Mouse (Mus musculus): Measurements from ENCODE around the gene Bhlha9. TPM values are rescaled to one million over a fixed set of nuclear protein-coding genes. Genes with fewer than 3 reads are reported as not detected.

The Bhlha9 gene
- not detected in 2 replicates for polyA plus RNA-seq (2014; fragmentation: Nextera tagmentation; extraction: Ambion mirVana)

DNA sequence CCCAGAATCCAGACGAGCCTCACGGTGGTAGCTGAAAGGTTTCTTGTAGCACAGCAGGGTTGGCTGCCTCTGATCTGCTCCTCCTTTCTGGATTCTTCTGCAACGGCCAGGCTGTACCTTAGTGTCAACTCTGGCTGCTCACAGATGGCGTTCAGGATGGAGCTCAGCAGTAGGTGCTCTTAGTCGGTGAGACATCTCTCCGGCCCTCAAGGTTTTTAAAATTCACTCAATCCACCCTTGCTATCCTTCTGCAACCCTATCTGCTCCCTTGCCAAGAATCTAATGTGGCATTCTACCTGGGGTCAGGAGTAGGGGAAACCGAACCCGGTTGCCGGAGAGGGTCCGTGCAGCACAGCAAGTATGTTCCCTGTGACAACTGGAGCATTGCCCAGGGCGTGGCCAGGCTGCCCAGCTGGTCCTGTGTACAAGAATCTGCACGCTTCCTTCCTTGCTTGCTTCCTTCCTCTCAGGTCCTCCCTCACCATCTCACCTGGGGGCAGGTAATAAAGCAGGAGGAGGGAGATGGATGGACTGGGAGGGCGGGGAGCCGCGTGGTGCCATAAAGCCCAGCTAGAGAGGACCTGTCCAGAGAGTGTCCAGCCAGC is at the start of gene Bhlha9:
TSS of gene Bhlha9 (plus strand) at position 600 of the 605 bp plus-strand sequence.
- H3K9ac ChIP-seq (ENCODE audit: low read length): peak within 1 kb of the TSS; percentile 27; the same call in 1 of the 2 replicates

DNA sequence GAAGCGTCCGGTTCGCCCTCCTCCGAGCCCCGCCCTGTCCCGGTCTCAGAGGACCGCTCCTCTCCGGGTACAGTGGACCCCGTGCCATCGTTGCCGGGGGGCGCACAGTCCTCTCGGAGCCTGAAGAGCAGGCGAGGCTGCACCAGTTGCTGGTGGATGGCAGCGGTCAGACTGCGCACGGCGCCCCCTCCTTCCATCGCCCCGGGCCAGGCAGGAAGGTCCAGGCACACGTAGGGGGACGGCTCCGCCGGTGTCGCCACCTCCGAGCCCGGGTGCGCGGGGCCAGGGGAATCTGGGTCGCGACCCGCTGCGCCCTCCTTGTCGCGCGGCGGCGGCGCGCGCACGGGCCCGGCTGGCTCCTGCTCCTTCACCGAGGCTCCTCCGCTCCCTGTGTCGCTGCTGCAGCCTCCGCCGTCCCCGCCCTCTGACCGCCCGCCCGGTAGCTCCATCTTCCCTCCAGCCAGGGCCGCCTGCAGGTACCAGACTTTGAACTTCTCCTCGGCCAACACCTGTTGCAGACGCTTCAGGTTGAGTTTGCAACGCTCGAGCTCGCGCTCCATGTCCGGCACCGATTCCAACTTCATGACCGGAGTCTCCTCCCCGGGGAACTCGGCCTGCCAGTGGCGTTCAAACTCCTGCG is 49.6 kb upstream of the Bhlha9 start:
- no peak; the same call in 1 of the 2 replicates for ATAC-seq (ENCODE audit: insufficient number of reproducible peaks, insufficient read depth, low FRiP score, low read depth)
- Histone ChIP-seq H3K36me3 (ENCODE audit: control insufficient read depth, insufficient read depth, low read length) (no peaks in the 10 kb centered on the region), H3K4me2 (ENCODE audit: low read length) (peak overlapping the region; percentile 95), H3K27ac (replicated peaks in 1 of 2; ENCODE audit: control insufficient read depth in 1 of 2, insufficient read depth in 1 of 2, low read depth in 2 of 2, low read length in 2 of 2) (peak overlapping the region in 1 of 2 experiments; percentile 30; a peak in 1 of 4 replicates), H3K9ac (ENCODE audit: low read length) (peak overlapping the region; percentile 73), H3K27me3 (ENCODE audit: control insufficient read depth, insufficient read depth, low read length) (peaks cover 21% of the 10 kb centered on the region), H3K4me1 (ENCODE audit: control insufficient read depth in 2 of 2, insufficient read depth in 2 of 2, low read length in 2 of 2) (peaks cover 5 to 9% of the 10 kb centered on the region in 2 experiments; a peak in 2 of 4 replicates), H3K9me3 (ENCODE audit: control insufficient read depth, low read length) (no peaks in the 10 kb centered on the region), H3K4me3 (ENCODE audit: control insufficient read depth in 1 of 2, insufficient read depth in 1 of 2, low read depth in 1 of 2, low read length in 2 of 2) (peak overlapping the region; percentile 75 to 78)
- WGBS: under 1% methylated on average over 65 of the region's 66 CpGs

More for the DNA sequence above, at the start of gene Bhlha9:
- WGBS: 51% methylated on average over 15 of the region's 15 CpGs
- Histone ChIP-seq H3K4me1 (ENCODE audit: control insufficient read depth in 2 of 2, insufficient read depth in 2 of 2, low read length in 2 of 2) (peaks cover 0 to 8% of the 10 kb centered on the region in 2 experiments; a peak in 1 of 4 replicates), H3K36me3 (ENCODE audit: control insufficient read depth, insufficient read depth, low read length) (no peaks in the 10 kb centered on the region), H3K4me2 (ENCODE audit: low read length) (peak within 1 kb of the TSS; percentile 61), H3K27me3 (ENCODE audit: control insufficient read depth, insufficient read depth, low read length) (peaks cover 88% of the 10 kb centered on the region), H3K4me3 (ENCODE audit: control insufficient read depth in 1 of 2, insufficient read depth in 1 of 2, low read depth in 1 of 2, low read length in 2 of 2) (peak within 1 kb of the TSS; percentile 26 to 33), H3K9me3 (ENCODE audit: control insufficient read depth, low read length) (no peaks in the 10 kb centered on the region), H3K27ac (replicated peaks in 1 of 2; ENCODE audit: control insufficient read depth in 1 of 2, insufficient read depth in 1 of 2, low read depth in 2 of 2, low read length in 2 of 2) (no peak within 1 kb of the TSS)
- no peak for ATAC-seq (ENCODE audit: insufficient number of reproducible peaks, insufficient read depth, low FRiP score, low read depth)

DNA sequence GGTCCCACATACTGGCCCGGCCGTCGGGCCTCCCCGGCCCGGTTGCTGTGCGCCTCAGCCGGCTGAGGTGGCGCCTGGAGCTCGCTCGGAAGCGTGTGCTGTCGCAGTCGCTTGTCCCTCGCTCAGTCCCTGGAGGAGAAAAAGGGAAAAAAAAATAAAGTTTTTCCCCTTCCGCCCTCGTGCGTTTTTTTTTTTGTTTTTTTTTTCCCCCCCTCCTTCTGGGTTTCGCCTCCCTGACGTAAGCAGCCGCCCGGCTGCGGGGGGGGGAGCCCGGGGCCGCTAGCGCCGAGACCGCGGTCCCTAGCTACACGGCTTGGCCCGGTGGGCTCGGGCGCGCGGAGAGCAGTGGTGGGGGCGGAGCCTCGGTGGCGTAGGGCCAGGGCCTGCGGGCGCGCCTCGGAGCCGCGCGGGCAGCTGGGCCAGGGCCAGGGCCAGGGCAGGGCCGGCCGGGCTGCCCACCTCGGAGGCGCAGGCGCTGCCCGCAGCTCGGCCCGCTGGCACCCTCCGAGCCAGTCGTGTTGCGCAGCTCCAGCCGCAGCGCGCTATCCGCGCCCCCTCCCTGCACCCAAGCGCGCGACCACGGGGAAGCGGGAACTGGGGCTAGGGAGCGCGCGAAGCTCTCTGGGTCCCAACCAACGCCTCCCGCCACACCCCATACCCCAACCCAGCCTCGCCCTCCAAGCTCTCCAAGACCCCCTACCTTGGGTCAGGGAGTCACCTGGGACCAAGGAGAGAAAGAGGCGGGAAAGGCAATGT is 48.9 kb upstream of the Bhlha9 start:
- Histone ChIP-seq H3K27me3 (ENCODE audit: control insufficient read depth, insufficient read depth, low read length) (peaks cover 21% of the 10 kb centered on the region), H3K9ac (ENCODE audit: low read length) (peak overlapping the region; percentile 73), H3K9me3 (ENCODE audit: control insufficient read depth, low read length) (no peaks in the 10 kb centered on the region), H3K4me2 (ENCODE audit: low read length) (peak overlapping the region; percentile 95), H3K4me3 (ENCODE audit: control insufficient read depth in 1 of 2, insufficient read depth in 1 of 2, low read depth in 1 of 2, low read length in 2 of 2) (peak overlapping the region; percentile 75 to 78), H3K4me1 (ENCODE audit: control insufficient read depth in 2 of 2, insufficient read depth in 2 of 2, low read length in 2 of 2) (peaks cover 5 to 12% of the 10 kb centered on the region in 2 experiments), H3K36me3 (ENCODE audit: control insufficient read depth, insufficient read depth, low read length) (no peaks in the 10 kb centered on the region), H3K27ac (replicated peaks in 1 of 2; ENCODE audit: control insufficient read depth in 1 of 2, insufficient read depth in 1 of 2, low read depth in 2 of 2, low read length in 2 of 2) (peak overlapping the region in 1 of 2 experiments; percentile 30; a peak in 1 of 4 replicates)
- WGBS: under 1% methylated on average over 68 of the region's 72 CpGs
- peak; percentile 72 for ATAC-seq (ENCODE audit: insufficient number of reproducible peaks, insufficient read depth, low FRiP score, low read depth)

DNA sequence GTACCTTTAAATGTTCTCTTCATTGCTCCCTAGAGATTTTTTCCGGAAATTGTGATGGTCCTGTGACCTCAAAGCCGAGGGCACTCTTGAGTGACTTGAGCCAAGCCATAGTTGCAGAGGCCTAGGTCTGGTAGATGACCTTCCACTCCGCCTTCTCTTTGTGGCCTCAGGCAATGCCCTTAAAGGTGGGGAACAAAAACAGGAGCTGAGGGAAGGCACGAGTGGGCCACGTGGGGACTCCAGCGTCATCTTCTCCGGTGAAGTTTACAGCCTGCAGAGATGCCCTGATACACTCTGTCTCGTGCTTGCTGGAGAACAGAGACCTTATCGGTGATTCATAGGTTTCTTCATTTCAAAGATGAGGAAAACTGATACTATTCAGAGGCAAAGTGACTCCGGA is 48.2 kb upstream of the Bhlha9 start:
- Histone ChIP-seq H3K9ac (ENCODE audit: low read length) (no peak overlapping the region; the same call in 1 of the 2 replicates), H3K4me2 (ENCODE audit: low read length) (peak overlapping the region; percentile 95; the same call in 1 of the 2 replicates), H3K27me3 (ENCODE audit: control insufficient read depth, insufficient read depth, low read length) (peaks cover 21% of the 10 kb centered on the region), H3K4me3 (ENCODE audit: control insufficient read depth in 1 of 2, insufficient read depth in 1 of 2, low read depth in 1 of 2, low read length in 2 of 2) (no peak overlapping the region), H3K36me3 (ENCODE audit: control insufficient read depth, insufficient read depth, low read length) (no peaks in the 10 kb centered on the region), H3K9me3 (ENCODE audit: control insufficient read depth, low read length) (no peaks in the 10 kb centered on the region), H3K4me1 (ENCODE audit: control insufficient read depth in 2 of 2, insufficient read depth in 2 of 2, low read length in 2 of 2) (peaks cover 11 to 19% of the 10 kb centered on the region in 2 experiments), H3K27ac (replicated peaks in 1 of 2; ENCODE audit: control insufficient read depth in 1 of 2, insufficient read depth in 1 of 2, low read depth in 2 of 2, low read length in 2 of 2) (no peak overlapping the region)
- 60% methylated on average over 10 of the region's 10 CpGs for WGBS
- ATAC-seq (ENCODE audit: insufficient number of reproducible peaks, insufficient read depth, low FRiP score, low read depth): no peak

DNA sequence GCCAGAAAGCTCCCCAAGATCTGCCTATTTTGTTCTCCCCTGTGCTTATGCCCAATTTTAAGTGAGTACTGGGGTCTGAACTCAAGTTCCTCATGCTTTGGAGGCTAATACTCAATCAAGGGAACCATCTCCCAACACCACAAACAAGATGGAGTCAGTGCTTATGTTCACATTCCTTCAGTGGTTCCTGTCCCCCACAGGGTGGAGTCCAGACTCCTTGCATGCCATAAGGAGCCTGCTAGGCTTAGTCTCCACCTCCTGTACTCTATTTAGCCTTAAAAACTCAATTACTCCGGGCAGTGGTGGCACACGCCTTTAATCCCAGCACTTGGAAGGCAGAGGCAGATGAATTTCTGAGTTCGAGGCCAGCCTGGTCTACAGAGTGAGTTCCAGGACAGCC is 47.4 kb upstream of the Bhlha9 start:
- peaks cover 11 to 19% of the 10 kb centered on the region in 2 experiments for H3K4me1 ChIP-seq (ENCODE audit: control insufficient read depth in 2 of 2, insufficient read depth in 2 of 2, low read length in 2 of 2)
- ATAC-seq (ENCODE audit: insufficient number of reproducible peaks, insufficient read depth, low FRiP score, low read depth): no peak
- no peaks in the 10 kb centered on the region for H3K36me3 ChIP-seq (ENCODE audit: control insufficient read depth, insufficient read depth, low read length)
- WGBS: 76% methylated on average over 3 of the region's 3 CpGs
- H3K4me3 ChIP-seq (ENCODE audit: control insufficient read depth in 1 of 2, insufficient read depth in 1 of 2, low read depth in 1 of 2, low read length in 2 of 2): no peak overlapping the region
- H3K27me3 ChIP-seq (ENCODE audit: control insufficient read depth, insufficient read depth, low read length): peaks cover 21% of the 10 kb centered on the region
- no peak overlapping the region for H3K27ac ChIP-seq (replicated peaks in 1 of 2; ENCODE audit: control insufficient read depth in 1 of 2, insufficient read depth in 1 of 2, low read depth in 2 of 2, low read length in 2 of 2)
- H3K9me3 ChIP-seq (ENCODE audit: control insufficient read depth, low read length): no peaks in the 10 kb centered on the region
- H3K4me2 ChIP-seq (ENCODE audit: low read length): no peak overlapping the region
- no peak overlapping the region for H3K9ac ChIP-seq (ENCODE audit: low read length)

DNA sequence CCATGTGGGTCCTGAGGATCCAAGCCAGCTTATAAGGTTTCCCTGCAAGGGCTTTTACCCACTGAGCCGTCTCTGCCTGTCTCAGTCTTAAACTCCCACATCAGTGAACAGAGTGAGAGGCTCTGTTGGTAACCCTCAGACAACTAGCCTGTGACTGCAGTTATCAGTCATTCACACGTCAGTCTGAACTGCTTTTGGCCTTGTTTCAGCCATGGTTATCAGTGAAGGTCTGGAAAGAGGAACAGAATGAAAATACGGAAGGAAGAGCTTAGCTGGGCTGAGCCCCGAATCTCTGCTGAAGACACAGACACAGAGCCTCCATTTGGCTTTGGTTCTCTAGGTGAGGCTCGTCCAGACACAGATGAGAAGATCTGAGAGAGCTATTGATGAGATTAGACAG is 43.7 kb upstream of the Bhlha9 start:
- Histone ChIP-seq H3K4me3 (ENCODE audit: control insufficient read depth in 1 of 2, insufficient read depth in 1 of 2, low read depth in 1 of 2, low read length in 2 of 2) (no peak overlapping the region), H3K27ac (replicated peaks in 1 of 2; ENCODE audit: control insufficient read depth in 1 of 2, insufficient read depth in 1 of 2, low read depth in 2 of 2, low read length in 2 of 2) (peak overlapping the region; percentile 29 to 42; a peak in 3 of 4 replicates), H3K4me2 (ENCODE audit: low read length) (0 out of 2 replicates have a peak overlapping the region, but pooled peaks have one; percentile 3), H3K9me3 (ENCODE audit: control insufficient read depth, low read length) (no peaks in the 10 kb centered on the region), H3K36me3 (ENCODE audit: control insufficient read depth, insufficient read depth, low read length) (no peaks in the 10 kb centered on the region), H3K9ac (ENCODE audit: low read length) (no peak overlapping the region), H3K27me3 (ENCODE audit: control insufficient read depth, insufficient read depth, low read length) (no peaks in the 10 kb centered on the region), H3K4me1 (ENCODE audit: control insufficient read depth in 2 of 2, insufficient read depth in 2 of 2, low read length in 2 of 2) (peaks cover 8 to 10% of the 10 kb centered on the region in 2 experiments)
- WGBS: 12% methylated on average over 5 of the region's 5 CpGs
- ATAC-seq (ENCODE audit: insufficient number of reproducible peaks, insufficient read depth, low FRiP score, low read depth): no peak

DNA sequence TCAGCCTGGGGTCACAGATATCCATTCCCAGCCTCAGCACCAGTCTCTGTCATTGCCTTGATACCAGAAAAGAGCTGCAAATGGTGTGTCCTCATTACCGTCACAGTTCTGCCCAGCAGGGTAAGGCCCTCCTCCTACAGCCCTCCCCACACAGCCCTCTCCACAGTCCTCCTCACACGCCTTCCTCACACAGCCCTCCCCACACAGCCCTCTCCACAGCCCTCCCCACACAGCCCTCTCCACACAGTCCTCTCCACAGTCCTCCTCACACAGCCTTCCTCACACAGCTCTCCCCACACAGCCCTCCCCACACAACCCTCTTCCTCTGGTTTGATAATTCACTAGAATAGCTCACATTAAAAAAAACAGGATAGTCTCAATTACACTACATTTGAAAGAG is 42.2 kb upstream of the Bhlha9 start:
- H3K4me2 ChIP-seq (ENCODE audit: low read length): no peak overlapping the region
- no peaks in the 10 kb centered on the region for H3K27me3 ChIP-seq (ENCODE audit: control insufficient read depth, insufficient read depth, low read length)
- no peaks in the 10 kb centered on the region for H3K36me3 ChIP-seq (ENCODE audit: control insufficient read depth, insufficient read depth, low read length)
- H3K27ac ChIP-seq (replicated peaks in 1 of 2; ENCODE audit: control insufficient read depth in 1 of 2, insufficient read depth in 1 of 2, low read depth in 2 of 2, low read length in 2 of 2): no peak overlapping the region
- WGBS: 37% methylated on average over 2 of the region's 2 CpGs
- peaks cover 7 to 10% of the 10 kb centered on the region in 2 experiments for H3K4me1 ChIP-seq (ENCODE audit: control insufficient read depth in 2 of 2, insufficient read depth in 2 of 2, low read length in 2 of 2)
- no peak for ATAC-seq (ENCODE audit: insufficient number of reproducible peaks, insufficient read depth, low FRiP score, low read depth)
- H3K4me3 ChIP-seq (ENCODE audit: control insufficient read depth in 1 of 2, insufficient read depth in 1 of 2, low read depth in 1 of 2, low read length in 2 of 2): no peak overlapping the region
- no peak overlapping the region for H3K9ac ChIP-seq (ENCODE audit: low read length)
- no peaks in the 10 kb centered on the region for H3K9me3 ChIP-seq (ENCODE audit: control insufficient read depth, low read length)
